Mouse (Mus musculus) intestine, postnatal 0 days (tissue): Measurements from ENCODE around the gene Stim2. TPM values are rescaled to one million over a fixed set of nuclear protein-coding genes. Genes with fewer than 3 reads are reported as not detected.
A peak's percentile ranks its signal among the peaks of the same experiment; 100 is the strongest.

Source experiments
- ATAC-seq: fragments of 200-750 bp; cut with Nextera tagmentation; 2 replicates; pipeline ENCODE4 v1.8.0; 2017; ENCODE audit warnings: mild to moderate bottlenecking, moderate TSS enrichment, moderate library complexity
- H3K27ac ChIP-seq: fragments of 300-500 bp; sonication (generic); 2 replicates; pipeline ENCODE4 v1.5.1; 2014; ENCODE audit warnings: mild to moderate bottlenecking, low read depth, low read length, moderate library complexity
- H3K27me3 ChIP-seq: fragments of 300-500 bp; sonication (generic); replicated peaks from 2 replicates; pipeline ENCODE4 v1.6.1; 2014; ENCODE audit warnings: low read length, mixed read lengths; ENCODE audit not compliant: control insufficient read depth, insufficient read depth
- H3K36me3 ChIP-seq: fragments of 300-500 bp; sonication (generic); 2 replicates; pipeline ENCODE4 v1.6.1; 2014; ENCODE audit warnings: mild to moderate bottlenecking, moderate library complexity; ENCODE audit not compliant: control insufficient read depth, insufficient read depth
- H3K4me1 ChIP-seq: fragments of 300-500 bp; sonication (generic); replicated peaks from 2 replicates; pipeline ENCODE4 v1.6.1; 2014; ENCODE audit warnings: antibody characterized with exemption, low read length, mixed read lengths; ENCODE audit not compliant: control insufficient read depth, insufficient read depth
- H3K4me2 ChIP-seq: fragments of 300-500 bp; sonication (generic); replicated peaks from 2 replicates; pipeline ENCODE4 v1.6.1; 2014; ENCODE audit warnings: low read depth, mild to moderate bottlenecking, moderate library complexity
- H3K4me3 ChIP-seq: fragments of 300-500 bp; sonication (generic); 2 replicates; pipeline ENCODE4 v1.5.1; 2014; ENCODE audit warnings: low read depth, low read length
- H3K9ac ChIP-seq: fragments of 300-500 bp; sonication (generic); 2 replicates; pipeline ENCODE4 v1.6.1; 2014; ENCODE audit warnings: mild to moderate bottlenecking, low read depth, low read length
- H3K9me3 ChIP-seq: fragments of 300-500 bp; sonication (generic); 2 replicates; pipeline ENCODE4 v1.6.1; 2016; ENCODE audit warnings: mixed run types; ENCODE audit not compliant: control insufficient read depth
- CTCF ChIP-seq: sonication (generic); IDR thresholded peaks from 2 replicates; pipeline ENCODE4 v1.5.1; 2016; ENCODE audit warnings: low read depth, mild to moderate bottlenecking, control low read depth, antibody characterized with exemption, moderate library complexity
- WGBS: fragments of 180-500 bp; shearing (Covaris S2); extraction: QIAGEN DNeasy Blood & Tissue Kit; methylation state at CpG from one replicate; pipeline ENCODE4 v1.1.7; 2014; 5-methylcytosine and 5-hydroxymethylcytosine counted together
- polyA plus RNA-seq: library from polyadenylated mRNA; unstranded; fragments of >200 nt; fragmentation: Nextera tagmentation; extraction: Ambion mirVana; gene quantifications from 2 replicates; pipeline ENCODE4 v1.2.1, GENCODE M21; 2015

The Stim2 gene
- polyA plus RNA-seq, 1 experiment from 2014 or later = 13.9 TPM

DNA sequence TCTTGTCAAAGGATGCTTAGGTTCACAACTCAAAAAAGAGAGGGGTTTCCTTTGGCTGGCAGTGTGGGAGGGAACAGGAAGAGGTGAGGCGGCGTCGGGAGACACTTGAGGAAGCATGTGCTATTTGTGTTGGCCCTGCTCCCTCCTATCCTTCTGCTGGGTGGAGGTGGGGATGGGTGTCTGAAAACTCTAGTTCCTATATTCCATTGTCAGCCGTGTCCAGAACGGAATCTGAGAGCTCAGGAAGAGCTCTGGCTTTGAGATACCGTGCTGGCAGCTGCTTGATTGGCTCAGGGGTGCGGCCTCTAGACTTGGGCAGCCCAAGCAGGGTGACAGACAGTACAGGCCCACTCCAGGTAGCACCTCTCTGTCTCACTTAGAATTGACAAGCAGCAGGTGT lies 28.1 kb upstream of the Stim2 start:
- H3K36me3 ChIP-seq = no peaks in the 10 kb centered on the region
- ATAC-seq = no peak
- no peak overlapping the region for H3K9ac ChIP-seq
- no peak overlapping the region for H3K27ac ChIP-seq
- no peaks in the 10 kb centered on the region for H3K4me1 ChIP-seq
- no peak for TF ChIP-seq CTCF
- WGBS = 66% methylated on average over 7 of the region's 7 CpGs
- no peak overlapping the region for H3K4me2 ChIP-seq
- H3K9me3 ChIP-seq = no peaks in the 10 kb centered on the region
- H3K4me3 ChIP-seq = no peak overlapping the region
- no peaks in the 10 kb centered on the region for H3K27me3 ChIP-seq

DNA sequence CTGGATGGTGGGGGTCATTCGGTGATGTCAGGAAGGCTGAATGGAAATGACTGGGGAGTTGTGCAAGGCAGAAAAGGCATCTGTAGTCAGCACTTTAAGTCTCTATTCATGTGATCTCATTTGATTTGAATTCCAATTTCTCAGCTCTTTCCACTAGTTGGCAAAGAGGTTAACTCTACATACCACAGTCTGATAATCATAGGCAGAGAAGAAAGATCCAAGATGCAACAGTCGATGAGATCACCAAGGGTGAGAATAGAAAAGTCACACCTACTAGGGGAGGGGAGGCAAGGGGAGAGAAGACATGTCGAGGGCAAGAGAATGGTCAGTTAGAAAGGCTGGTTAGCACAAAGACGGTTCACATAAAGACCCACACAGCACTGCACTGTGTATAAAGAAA lies 27.1 kb upstream of the Stim2 start:
- no peak overlapping the region for H3K9ac ChIP-seq
- no peak overlapping the region for H3K4me3 ChIP-seq
- no peak overlapping the region for H3K27ac ChIP-seq
- H3K4me2 ChIP-seq = no peak overlapping the region
- WGBS = 86% methylated on average over 4 of the region's 4 CpGs
- H3K9me3 ChIP-seq = no peaks in the 10 kb centered on the region
- ATAC-seq = no peak
- no peak for TF ChIP-seq CTCF
- no peaks in the 10 kb centered on the region for H3K4me1 ChIP-seq
- no peaks in the 10 kb centered on the region for H3K36me3 ChIP-seq
- H3K27me3 ChIP-seq = no peaks in the 10 kb centered on the region

DNA sequence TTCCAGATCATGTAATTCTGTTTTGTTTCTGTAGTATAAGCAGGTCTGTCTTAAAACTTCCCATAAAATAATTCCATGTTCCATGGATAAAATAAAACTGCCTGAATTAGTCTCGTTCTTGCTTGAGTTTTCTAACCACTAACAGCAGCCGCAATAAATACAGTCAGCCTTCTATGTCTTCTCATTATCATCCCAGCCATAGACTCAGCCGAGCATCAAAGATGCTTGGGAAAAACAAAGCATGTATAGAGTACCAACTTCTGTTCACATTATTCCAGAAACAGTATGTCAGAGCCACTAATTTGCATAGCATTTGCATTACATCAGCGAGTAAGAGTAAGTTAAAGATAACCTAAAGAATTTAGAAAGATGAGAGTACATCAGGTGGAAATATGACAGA lies 25.4 kb upstream of the Stim2 start:
- Histone ChIP-seq H3K27ac (no peak overlapping the region), H3K4me3 (no peak overlapping the region), H3K4me2 (no peak overlapping the region), H3K27me3 (no peaks in the 10 kb centered on the region), H3K9ac (no peak overlapping the region), H3K9me3 (no peaks in the 10 kb centered on the region), H3K4me1 (no peaks in the 10 kb centered on the region), H3K36me3 (no peaks in the 10 kb centered on the region)
- WGBS = 86% methylated on average over 4 of the region's 4 CpGs
- TF ChIP-seq CTCF = no peak
- ATAC-seq = no peak

DNA sequence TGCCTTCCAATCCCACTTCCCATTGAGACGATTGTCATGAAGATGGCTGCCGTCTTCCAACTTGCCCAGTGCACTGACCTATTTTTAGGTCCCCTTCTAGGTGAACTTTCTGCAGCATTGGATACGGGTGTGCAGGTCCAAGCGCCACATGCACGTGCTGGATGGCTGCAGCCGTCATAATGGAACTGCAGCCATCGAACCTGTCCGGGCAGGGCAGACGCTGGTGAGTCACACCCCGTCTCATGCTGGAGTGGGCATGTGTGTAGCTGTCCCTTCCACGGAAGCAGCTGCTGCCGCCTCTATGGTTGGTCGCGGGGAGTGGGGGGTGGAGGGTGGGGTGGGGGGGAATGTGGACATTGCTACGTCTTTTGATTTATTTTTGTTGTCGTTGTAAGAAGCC lies 21.8 kb upstream of the Stim2 start:
- H3K4me3 ChIP-seq = no peak overlapping the region
- H3K27me3 ChIP-seq = no peaks in the 10 kb centered on the region
- H3K36me3 ChIP-seq = no peaks in the 10 kb centered on the region
- H3K9me3 ChIP-seq = no peaks in the 10 kb centered on the region
- no peaks in the 10 kb centered on the region for H3K4me1 ChIP-seq
- H3K9ac ChIP-seq = no peak overlapping the region
- no peak for ATAC-seq
- TF ChIP-seq CTCF = no peak
- 83% methylated on average over 16 of the region's 16 CpGs for WGBS
- H3K27ac ChIP-seq = no peak overlapping the region
- H3K4me2 ChIP-seq = no peak overlapping the region

DNA sequence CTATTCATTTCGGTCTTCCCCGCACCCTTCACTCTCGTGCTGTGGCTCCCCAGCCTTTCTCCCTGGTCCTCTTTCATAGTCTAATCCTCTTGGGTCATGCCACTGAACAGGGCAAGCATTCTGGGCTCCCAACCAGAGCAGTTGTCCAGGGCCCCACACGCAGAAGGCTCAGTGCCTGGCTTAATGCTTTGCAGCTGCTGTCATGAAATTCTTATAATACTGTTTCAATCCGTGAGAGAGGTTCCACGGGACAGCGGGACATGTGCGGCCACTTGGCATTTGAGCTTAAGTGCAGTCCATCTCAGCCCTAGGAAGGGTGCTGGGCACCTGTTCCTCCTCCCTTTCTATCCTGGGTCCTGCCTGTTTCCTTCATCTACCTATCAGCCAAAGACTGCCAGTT lies 21.2 kb upstream of the Stim2 start:
- 91% methylated on average over 8 of the region's 8 CpGs for WGBS
- H3K9ac ChIP-seq = no peak overlapping the region
- H3K4me3 ChIP-seq = no peak overlapping the region
- no peaks in the 10 kb centered on the region for H3K36me3 ChIP-seq
- no peak for ATAC-seq
- no peak for TF ChIP-seq CTCF
- no peaks in the 10 kb centered on the region for H3K4me1 ChIP-seq
- H3K4me2 ChIP-seq = no peak overlapping the region
- H3K9me3 ChIP-seq = no peaks in the 10 kb centered on the region
- H3K27ac ChIP-seq = no peak overlapping the region
- H3K27me3 ChIP-seq = no peaks in the 10 kb centered on the region

DNA sequence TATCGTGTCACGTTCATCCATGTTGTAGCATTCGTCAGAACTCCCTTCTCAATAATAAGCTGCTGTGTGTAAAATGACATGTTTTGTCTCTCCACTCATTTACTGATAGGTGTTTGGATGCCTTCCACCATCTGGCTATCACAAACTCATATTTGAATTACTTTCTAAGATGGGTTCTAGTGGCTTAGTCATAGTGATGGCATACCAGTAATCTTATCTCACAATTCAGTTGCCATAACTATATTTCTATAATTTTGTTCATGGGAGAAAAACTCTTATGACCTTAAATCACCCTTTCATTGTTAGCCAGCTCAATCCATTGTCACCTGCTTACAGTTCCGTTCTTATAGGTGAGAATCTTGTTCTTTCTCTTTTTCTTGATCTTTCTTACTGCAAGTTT lies 14.9 kb upstream of the Stim2 start:
- Histone ChIP-seq H3K4me3 (no peak overlapping the region), H3K27ac (no peak overlapping the region), H3K9ac (no peak overlapping the region), H3K27me3 (no peaks in the 10 kb centered on the region), H3K9me3 (no peaks in the 10 kb centered on the region), H3K36me3 (no peaks in the 10 kb centered on the region), H3K4me1 (0 out of 2 replicates have a peak, but pooled peaks cover 3% of the 10 kb centered on the region), H3K4me2 (no peak overlapping the region)
- no peak for ATAC-seq
- no peak for TF ChIP-seq CTCF
- WGBS = 95% methylated on average over 4 of the region's 4 CpGs

DNA sequence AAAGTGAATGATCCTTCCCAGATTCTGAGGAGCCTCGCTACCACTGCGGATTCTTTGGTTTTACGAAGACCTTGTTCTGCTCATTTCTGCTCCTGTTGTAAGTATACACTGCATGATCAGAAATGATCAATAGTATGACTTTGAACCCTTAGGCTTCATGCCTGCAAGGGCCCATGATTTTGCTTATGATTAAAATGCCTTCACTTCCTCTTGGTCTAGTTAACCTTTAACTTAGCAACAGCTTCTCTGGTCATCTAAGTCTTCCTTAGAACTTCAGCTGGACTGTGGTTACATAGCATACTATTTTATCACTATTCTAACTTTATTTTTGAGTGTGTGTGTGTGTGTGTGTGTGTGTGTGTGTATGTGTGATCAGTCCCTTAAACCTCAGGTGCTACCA lies 12.7 kb upstream of the Stim2 start:
- WGBS = 58% methylated on average over 3 of the region's 3 CpGs
- peak overlapping the region; percentile 31; the same call in 1 of the 2 replicates for H3K27ac ChIP-seq
- no peaks in the 10 kb centered on the region for H3K9me3 ChIP-seq
- H3K9ac ChIP-seq = no peak overlapping the region
- H3K36me3 ChIP-seq = no peaks in the 10 kb centered on the region
- H3K4me1 ChIP-seq = 0 out of 2 replicates have a peak, but pooled peaks cover 3% of the 10 kb centered on the region
- H3K27me3 ChIP-seq = no peaks in the 10 kb centered on the region
- H3K4me2 ChIP-seq = no peak overlapping the region
- H3K4me3 ChIP-seq = no peak overlapping the region
- TF ChIP-seq CTCF = no peak
- peak; percentile 86 for ATAC-seq
